Mouse (Mus musculus) G1E (cell line): ENCODE measurements around the gene Src.

Experiments
- GATA1 ChIP-seq: IDR thresholded peaks from 2 replicates; pipeline ENCODE4 v1.6.1; 2012; ENCODE audit warnings: borderline replicate concordance, low read length, inconsistent platforms, mixed read lengths
- GATA2 ChIP-seq: IDR thresholded peaks from 2 replicates; pipeline ENCODE4 v1.6.1; 2012; ENCODE audit warnings: low read depth, low read length, inconsistent platforms, borderline replicate concordance
- POLR2AphosphoS5 ChIP-seq: IDR thresholded peaks from 2 replicates; pipeline ENCODE4 v1.6.1; 2012; ENCODE audit warnings: low read depth, low read length, inconsistent platforms; ENCODE audit not compliant: insufficient replicate concordance

DNA sequence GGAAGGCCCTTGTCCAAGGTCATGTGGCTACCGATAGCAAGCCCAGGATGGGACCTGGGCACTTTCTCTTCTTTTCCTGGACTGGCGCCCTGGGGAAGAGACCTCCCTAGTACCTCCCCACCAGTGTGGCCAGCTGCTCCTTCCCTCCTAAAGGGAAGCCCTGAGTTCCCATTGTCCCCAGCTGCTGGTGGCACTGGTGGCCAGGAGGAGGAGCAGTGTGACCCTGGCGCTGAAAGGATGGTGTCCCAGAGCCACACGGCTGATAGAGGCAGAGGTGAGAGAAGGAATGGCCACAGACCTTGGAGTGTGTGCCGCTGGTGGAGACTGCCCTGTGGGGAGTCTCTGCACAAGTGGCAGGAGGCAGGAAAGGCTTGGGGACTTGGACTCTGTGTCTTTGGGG is 41.5 kb downstream of the Src start:
- TF ChIP-seq GATA2 (no peak), GATA1 (no peak), POLR2AphosphoS5 (no peak)
